Mouse (Mus musculus) olfactory bulb, adult 2 months (tissue): ENCODE data around the gene Phgdh.

Source experiments
- CTCF ChIP-seq: fragments of 200-500 bp; IDR thresholded peaks from 2 replicates; pipeline ENCODE4 v1.5.1; 2012; ENCODE audit warnings: low read depth, mild to moderate bottlenecking, low read length, moderate library complexity; ENCODE audit not compliant: insufficient read depth
- POLR2A ChIP-seq: fragments of 200-500 bp; IDR thresholded peaks from 2 replicates; pipeline ENCODE4 v1.6.1; 2012; ENCODE audit warnings: mild to moderate bottlenecking, low read depth, low read length, moderate library complexity; ENCODE audit not compliant: insufficient read depth

- no peak for TF ChIP-seq CTCF
- TF ChIP-seq POLR2A: no peak
Observed at GRCm38 (mm10) chr3:98378267-98378666, 38.5 kb upstream of the Phgdh start.
